Mouse (Mus musculus) hindbrain, embryonic 16.5 days (tissue): ENCODE measurements around the gene Pou2f1. TPM values are rescaled to one million over a fixed set of nuclear protein-coding genes. Genes with fewer than 3 reads are reported as not detected.

Source experiments
- ATAC-seq: fragments of 200-750 bp; cut with Nextera tagmentation; 2 replicates; pipeline ENCODE4 v1.8.0; 2017; ENCODE audit warnings: moderate TSS enrichment, moderate library complexity
- H3K27ac ChIP-seq: fragments of 300-500 bp; sonication (generic); 2 replicates; pipeline ENCODE4 v1.5.1; 2014; ENCODE audit warnings: low read depth, mild to moderate bottlenecking, control low read depth, low read length, moderate library complexity
- H3K27me3 ChIP-seq: fragments of 300-500 bp; sonication (generic); replicated peaks from 2 replicates; pipeline ENCODE4 v1.6.1; 2014; ENCODE audit warnings: low read length; ENCODE audit not compliant: control insufficient read depth, insufficient read depth
- H3K36me3 ChIP-seq: fragments of 300-500 bp; sonication (generic); 2 replicates; pipeline ENCODE4 v1.6.1; 2014; ENCODE audit warnings: mild to moderate bottlenecking, low read length, moderate library complexity, mixed read lengths; ENCODE audit not compliant: control insufficient read depth, insufficient read depth
- H3K4me1 ChIP-seq: fragments of 300-500 bp; sonication (generic); 2 replicates; pipeline ENCODE4 v1.6.1; 2014; ENCODE audit warnings: low read depth, low read length; ENCODE audit not compliant: control insufficient read depth, insufficient read depth
- H3K4me2 ChIP-seq: fragments of 300-500 bp; sonication (generic); 2 replicates; pipeline ENCODE4 v1.6.1; 2014; ENCODE audit warnings: mild to moderate bottlenecking, low read length, control low read depth, moderate library complexity
- H3K4me3 ChIP-seq: fragments of 300-500 bp; sonication (generic); 2 replicates; pipeline ENCODE4 v1.5.1; 2014; ENCODE audit warnings: mild to moderate bottlenecking, low read length, control low read depth, moderate library complexity
- H3K9ac ChIP-seq: fragments of 300-500 bp; sonication (generic); 2 replicates; pipeline ENCODE4 v1.6.1; 2014; ENCODE audit warnings: low read depth, mild to moderate bottlenecking, control low read depth, low read length, moderate library complexity
- H3K9me3 ChIP-seq: fragments of 300-500 bp; sonication (generic); 2 replicates; pipeline ENCODE4 v1.6.1; 2014; ENCODE audit warnings: mild to moderate bottlenecking, low read length, moderate library complexity; ENCODE audit not compliant: control insufficient read depth
- WGBS: fragments of 180-500 bp; shearing (Covaris S2); extraction: QIAGEN DNeasy Blood & Tissue Kit; methylation state at CpG from one replicate; pipeline ENCODE4 v1.1.7; 2014; 5-methylcytosine and 5-hydroxymethylcytosine counted together
- polyA plus RNA-seq: library from polyadenylated mRNA; unstranded; fragments of >200 nt; fragmentation: Nextera tagmentation; extraction: Ambion mirVana; gene quantifications from 2 replicates; pipeline ENCODE4 v1.2.1, GENCODE M21; 2015

Gene Pou2f1
- polyA plus RNA-seq, 1 experiment from 2014 or later = 14.3 TPM

GRCm38 (mm10) chr1:165816391-165816790, 186.1 kb downstream of the Pou2f1 start:
- WGBS = 79% methylated on average over 9 of the region's 9 CpGs
- peaks cover 4% of the 10 kb centered on the region for H3K27me3 ChIP-seq
- ATAC-seq = no peak

More at GRCm38 (mm10) chr1:165816391-165816790, 186.1 kb downstream of the Pou2f1 start:
- no peaks in the 10 kb centered on the region for H3K36me3 ChIP-seq
- peaks cover 16% of the 10 kb centered on the region for H3K4me1 ChIP-seq
- H3K9ac ChIP-seq = no peak overlapping the region
- no peak overlapping the region for H3K27ac ChIP-seq
- H3K9me3 ChIP-seq = no peaks in the 10 kb centered on the region
- H3K4me3 ChIP-seq = no peak overlapping the region
- H3K4me2 ChIP-seq = no peak overlapping the region

Other genes starting within 250 kb of the Pou2f1 start
- gene Creg1, start 238.9 kb downstream of the Pou2f1 start, polyA plus RNA-seq = 42.8 and 42.9 TPM in 2 replicates
- 0.46 and 0.77 TPM in 2 replicates for gene Cd247, start 214.0 kb downstream of the Pou2f1 start, polyA plus RNA-seq
- 1.1 and 1.9 TPM in 2 replicates for gene Dusp27, start 125.2 kb upstream of the Pou2f1 start, polyA plus RNA-seq
- not detected in 2 replicates for gene Gpa33, start 127.6 kb upstream of the Pou2f1 start, polyA plus RNA-seq
- gene Mael, start 236.1 kb upstream of the Pou2f1 start, polyA plus RNA-seq = 0.17 and 0.29 TPM in 2 replicates